Mouse (Mus musculus) spleen, postnatal 10 days (tissue): ENCODE data around the gene P2ry1.
A peak's percentile ranks its signal among the peaks of the same experiment; 100 is the strongest.

Experiments
- DNase-seq, 2 experiments: peaks; one replicate each; pipeline ENCODE4 v3.0.0; 2021 to 2022; ENCODE audit warnings: low spot score in 2 of 2

The P2ry1 gene

DNA sequence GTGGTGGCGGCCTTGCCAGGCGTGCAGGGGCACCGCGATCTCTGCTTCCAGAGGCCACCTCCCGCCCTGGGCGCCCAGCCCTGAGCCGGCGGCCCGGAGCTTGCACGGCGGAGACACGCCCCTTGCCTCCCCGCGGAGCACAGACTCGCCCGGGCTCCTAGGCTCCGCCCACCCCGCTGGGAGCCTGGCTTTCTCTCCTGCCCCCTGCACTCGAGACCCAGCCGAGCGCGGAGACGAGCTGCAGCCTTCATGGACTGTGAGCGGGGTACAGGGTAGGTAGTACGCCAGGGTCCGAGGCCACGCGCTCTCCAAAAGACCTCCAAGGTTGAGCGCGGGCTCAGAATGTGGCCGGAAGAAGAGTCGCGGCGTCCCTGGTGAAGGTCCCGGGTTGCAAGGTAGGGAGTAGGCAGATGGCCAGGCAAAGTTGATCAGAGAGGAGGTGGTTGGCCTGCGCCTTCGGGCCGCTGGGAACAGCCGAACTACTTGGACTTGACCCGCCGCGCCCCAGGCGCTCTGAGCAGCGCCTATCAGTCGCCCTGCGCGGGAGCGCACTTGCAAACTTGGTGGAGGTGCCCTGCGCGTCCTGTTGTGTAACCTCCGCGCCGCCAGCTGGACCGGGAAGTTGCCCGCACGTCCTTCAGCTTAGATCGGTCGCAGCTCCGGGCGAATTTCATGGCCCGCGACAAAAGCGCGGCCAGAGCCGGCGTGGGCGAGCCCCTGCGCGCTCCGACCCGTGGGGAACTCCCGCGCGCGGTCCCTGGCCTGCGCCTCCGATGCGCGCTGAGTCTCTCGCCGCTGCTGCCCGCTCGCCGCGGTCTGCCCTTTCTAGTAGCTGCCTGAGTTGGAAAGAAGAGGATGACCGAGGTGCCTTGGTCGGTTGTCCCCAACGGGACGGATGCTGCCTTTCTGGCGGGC lies at the start of gene P2ry1:
Gene P2ry1, plus strand, starts transcription at position 209 of the 915 bp plus-strand sequence.
- DNase-seq = peak; percentile 84 to 91

DNA sequence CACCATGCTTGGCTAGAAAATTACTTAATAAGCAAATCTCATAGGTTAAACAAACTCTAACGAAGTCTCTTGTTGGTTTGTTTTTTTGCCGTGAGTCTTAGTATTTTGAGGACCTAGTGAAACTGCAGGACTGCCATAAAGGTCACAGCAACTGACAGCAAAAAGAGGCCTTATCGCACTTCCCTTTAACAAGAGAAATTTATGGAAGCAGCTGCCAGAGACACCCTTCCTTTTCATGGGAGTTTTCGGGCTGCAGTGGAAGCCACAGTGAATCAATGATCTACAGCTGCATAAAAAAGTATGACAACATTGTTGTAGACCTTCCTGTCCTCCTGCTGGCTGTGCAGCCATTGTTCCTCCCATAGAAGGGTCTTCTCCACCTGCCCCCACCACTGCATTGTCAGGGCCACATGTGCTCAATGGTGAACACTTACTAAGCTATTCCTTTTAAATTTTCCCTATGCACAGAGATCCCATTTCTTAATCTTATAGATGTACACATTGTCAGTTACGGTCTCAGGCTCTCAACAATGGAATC lies 49.3 kb upstream of the P2ry1 start:
- no peak for DNase-seq

DNA sequence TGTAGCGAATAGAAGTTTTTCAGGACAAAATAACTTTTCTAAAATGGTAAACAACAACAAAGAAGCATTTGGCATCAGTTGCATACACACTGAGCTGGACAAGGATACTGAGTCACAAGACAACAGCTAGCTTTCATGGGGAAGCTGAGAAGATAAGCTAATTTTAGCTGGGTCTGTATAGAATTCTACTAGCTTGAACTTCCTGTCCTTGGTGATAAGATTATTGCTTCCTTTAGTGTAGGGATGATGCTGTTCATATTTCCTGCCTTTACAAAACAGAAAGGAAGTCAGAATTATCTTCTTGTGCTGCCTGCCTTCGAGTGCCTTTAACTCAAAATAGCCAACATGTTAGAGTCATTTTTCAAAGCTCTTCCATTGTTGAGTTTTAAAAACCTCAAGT lies 48.5 kb upstream of the P2ry1 start:
- DNase-seq = no peak

DNA sequence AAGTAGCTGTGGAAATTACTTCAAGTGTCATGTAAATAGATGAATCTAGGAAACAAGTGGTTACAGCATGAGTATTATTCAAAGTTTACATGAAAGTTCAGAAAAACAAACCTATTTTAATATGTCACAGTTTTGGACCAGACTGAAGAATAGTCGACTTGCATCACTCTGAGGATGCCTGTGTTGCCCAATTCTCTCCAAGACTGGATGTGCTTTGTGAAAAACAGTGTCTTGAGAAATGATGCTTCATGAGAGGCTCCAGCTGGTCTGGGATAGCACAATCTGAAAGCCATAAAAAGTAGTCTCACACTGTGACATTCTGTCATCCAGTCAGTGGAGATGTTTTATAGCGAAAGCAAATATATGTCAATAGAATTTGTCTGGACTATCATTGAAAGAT lies 43.8 kb upstream of the P2ry1 start:
- DNase-seq = no peak

DNA sequence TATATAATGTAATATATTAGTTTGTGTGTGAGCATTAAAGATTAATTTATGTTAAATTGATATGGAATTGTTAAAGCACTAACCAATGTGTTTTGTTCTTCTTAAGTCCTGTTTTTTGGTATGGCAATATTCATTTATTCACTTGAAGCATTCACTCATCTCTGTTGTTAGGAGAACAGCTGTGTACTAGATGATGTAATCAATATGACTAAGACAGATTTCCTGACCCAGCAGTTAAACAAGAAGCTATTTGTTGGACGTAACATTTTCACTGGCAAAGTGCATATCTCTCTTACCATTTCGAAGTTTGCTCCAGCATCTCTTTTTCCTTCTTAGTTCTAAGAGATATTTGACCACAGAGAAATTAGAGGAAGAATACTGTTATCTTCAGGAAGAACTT lies 37.5 kb upstream of the P2ry1 start:
- DNase-seq = no peak

DNA sequence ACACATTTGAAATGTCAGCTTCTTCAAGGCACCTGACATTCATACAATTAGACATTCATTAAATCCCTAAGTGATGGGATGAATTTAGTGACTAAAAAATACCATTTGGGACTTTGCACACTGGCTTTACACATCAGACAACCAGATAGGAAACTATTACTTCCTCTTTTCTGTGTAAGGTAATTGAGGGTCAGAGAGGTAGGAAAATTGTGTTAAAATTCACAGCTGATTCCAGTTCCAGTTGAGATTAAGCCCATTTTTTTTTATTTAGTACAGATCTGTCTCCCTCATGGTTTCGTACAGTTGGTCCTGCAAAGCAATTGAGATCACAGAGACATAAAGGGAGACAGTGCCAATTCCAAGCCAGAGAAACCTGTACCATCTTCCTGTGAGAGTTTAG lies 27.7 kb upstream of the P2ry1 start:
- no peak for DNase-seq

DNA sequence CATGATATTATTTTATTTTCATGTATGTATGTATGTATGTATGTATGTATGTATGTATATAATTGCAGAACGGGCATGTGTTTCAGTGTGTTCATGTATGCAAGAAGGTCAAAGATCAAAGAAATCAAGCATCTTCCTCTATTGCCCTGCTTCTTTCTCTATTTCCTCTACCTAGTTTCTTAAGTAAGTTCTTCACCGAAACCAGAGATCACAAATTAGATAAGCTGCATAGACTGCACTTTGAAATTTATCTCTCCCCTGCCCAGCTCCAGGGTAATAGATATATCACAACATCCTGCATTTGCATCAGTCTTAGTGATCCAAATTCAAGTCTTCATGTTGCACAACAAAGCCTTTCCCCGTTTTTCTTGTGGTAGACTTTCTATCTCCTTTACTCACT lies 20.5 kb upstream of the P2ry1 start:
- DNase-seq = no peak

DNA sequence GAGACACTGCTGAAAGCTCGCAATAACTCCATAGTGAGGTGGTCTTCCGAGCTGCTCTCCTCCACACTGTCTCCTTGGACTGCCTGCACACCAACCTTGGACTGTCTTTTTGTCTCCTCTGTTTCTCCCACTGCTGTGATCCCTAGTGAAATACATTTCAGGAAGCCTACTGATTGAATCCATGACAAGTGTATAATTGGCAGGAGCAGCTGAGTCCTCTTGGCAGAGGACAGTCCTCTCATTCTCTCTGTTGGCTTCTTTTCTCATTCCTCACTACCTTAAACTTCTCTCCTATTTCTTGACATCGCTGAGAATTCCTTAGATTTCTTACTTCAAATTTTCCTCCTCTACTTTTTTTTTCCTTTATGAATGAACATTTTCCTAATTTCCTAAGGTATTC lies 4.5 kb upstream of the P2ry1 start:
- no peak for DNase-seq

DNA sequence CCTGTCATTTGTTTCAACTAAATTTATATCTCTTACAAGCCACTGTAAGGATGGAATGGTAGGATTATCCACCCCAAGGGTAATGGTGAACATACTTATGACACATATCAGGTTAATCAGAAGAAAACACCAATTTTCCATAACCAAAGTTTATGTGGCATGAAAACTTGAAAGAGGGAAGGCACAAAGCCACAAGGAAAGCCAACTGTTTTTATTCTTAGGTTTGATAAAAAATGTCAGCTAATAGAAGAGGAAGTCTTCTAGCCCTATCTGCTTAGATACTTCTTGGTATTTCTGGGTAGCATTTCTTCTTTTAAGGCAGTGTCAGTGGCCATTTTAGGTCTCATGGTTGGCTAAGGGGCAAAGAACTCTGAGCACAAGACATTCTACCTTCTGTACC lies 2.9 kb upstream of the P2ry1 start:
- no peak for DNase-seq

DNA sequence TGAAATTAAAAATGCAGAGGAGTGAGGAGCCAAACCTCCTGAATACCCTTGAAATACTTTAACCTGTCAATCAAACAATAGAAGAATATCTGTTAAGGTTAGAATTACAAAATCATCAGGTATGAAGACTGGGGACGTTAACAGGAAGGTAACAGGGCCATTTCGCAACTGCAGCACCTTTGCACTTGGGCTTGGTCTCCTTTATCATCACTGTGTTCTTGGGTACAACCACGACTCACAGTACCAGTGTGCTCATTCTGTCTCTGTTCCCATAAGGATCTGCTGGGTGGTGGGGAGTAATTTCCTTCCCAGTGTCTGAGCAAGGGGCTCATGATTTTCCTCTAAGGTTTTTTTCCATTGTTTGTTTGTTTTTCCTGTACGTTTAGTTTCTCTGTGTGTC lies 1.8 kb upstream of the P2ry1 start:
- DNase-seq = no peak

DNA sequence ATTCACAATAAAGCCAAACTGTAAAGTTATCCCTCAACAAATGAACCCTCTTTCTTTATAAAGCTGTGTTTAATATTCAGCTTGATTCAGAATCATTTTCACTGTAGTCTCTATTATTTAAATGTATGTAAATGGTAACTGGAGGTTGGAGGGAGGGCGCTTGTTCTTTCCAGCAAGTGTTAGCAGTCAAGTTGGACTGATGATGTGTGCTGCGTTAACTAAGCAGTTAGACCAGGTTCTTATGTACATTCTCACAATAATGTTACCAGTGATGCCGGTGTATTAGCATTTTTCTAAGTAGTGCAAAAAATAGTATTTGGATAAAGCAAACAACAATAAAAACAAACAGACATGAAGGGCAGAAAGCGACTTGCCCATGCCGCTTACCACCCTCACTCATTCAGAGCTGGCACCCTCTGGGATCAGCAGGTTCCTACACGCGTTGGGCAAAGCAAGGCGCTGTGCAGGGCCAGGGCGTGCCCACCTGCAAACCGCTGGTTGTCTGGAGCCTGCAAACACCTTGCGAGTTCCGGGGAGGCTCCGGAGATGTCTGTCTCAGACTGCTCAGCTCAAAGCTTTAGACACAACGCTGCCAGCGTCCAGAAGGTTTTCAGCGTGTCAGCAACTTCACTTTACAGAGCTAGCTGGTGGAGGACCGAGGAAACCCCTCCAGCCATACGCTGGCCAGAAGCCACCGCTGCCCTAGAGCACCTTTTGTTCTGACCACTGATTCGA lies 576 bp upstream of the P2ry1 start:
- peak in 1 of 2 experiments; percentile 49 for DNase-seq

DNA sequence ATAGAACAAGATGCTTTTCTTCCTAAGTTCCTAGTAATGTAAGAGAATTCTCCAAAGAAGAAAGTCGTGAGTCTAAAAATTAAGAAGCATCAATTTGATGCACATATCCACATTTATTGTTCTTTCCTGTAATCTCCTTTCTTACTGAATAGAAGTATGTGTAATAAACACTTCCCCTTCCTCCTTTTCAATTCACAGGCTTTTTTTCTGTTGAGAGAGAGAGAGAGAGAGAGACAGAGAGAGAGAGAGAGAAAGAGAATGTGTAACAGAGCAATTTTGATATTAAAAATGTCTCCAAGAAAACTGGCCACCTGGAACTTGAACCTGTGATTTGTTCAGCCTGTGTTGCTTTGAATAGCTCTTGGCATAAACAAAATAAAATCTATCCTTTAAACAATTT lies 2.0 kb downstream of the P2ry1 start:
- no peak for DNase-seq

DNA sequence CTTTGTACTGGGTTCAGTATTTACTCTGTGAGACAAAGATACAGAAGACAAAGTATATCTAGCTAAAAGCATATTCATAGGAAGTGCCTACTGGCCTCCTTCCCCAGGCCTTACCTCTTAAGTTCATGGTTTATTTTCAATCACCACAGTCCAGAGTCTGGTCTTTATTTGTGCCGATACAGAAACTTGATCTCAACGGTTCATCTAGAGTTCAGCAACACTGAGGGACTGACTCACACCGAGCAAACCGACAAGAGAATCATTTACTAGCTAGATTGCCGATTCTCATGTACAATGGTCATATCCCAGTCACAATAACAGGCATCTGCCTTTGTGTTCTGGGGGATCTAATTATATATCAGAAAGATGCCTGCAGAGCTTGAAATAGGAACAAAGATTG lies 9.1 kb downstream of the P2ry1 start:
- no peak for DNase-seq

DNA sequence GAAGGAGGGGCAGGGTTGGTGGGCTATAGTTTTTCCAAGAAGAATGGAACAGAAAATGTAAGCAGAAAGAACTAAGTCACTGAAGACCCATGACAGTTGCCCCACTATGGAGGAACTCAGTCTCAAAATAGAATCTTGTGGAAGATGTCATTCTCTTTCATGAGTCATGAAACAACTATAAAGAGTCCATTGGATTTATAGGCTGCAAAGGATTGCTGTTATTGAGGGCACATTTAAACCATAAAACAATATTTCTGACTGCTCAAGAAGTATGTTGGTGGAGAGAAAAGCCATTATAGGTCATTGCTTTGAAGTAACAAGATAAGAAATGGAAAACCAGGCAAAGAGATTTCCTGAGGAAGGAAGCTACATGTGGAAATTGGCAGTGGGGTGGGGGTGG lies 10.0 kb downstream of the P2ry1 start:
- no peak for DNase-seq

DNA sequence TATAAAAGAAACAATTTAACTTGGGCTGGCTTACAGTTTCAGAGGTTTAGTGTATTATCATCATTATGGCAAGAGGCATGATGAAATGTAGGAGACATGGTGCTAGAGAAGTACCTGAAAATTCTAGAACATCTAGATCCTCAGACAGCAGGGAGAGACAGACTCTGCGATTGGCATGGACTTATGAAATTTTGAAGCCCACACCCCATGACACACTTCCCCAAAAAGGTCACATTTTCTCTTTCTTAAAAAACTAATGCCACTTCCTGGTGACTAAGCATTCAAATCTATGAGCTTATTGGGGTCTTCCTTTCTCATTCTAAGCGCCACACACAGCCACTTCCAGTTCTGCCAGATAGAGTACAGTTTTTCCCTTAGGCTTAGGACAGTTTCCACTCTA lies 14.1 kb downstream of the P2ry1 start:
- no peak for DNase-seq

DNA sequence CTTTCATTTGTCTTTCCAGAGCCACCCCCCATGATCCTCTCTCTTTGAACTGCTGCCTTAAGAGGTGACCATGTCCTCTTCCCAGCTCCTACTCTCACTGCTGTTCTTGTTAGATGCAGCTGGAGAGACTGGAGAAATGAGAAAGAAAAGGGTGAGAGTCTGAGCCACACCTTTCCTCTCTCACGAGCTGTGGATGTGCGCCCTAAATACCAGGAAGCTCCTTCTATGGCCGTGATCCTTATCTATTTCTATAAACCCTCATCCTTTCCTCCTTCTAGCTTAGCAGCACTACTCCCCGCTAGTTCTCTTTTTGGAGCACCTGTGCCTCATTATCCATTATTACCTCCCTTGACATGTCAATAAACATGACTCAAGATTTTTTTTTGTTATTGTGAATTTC lies 29.5 kb downstream of the P2ry1 start:
- DNase-seq = no peak

DNA sequence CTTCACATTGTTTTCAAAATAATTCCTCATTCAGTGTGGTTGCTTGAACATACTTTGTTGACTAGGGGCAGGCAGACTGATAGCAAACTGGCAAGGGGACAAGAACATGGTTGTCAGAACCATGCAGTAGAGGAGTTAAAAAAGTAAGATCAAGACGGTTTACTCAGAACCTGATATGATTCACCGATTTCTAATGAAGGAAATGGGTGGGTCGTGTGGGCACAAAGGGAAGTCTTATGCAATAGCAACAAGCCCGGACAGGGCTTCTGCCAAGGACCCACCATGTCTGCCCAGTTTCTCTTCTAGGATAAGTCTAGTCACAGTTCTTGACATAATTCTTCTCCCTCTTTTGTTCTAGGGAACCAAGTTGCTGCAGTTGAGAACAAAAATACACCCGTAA lies 33.0 kb downstream of the P2ry1 start:
- no peak for DNase-seq

DNA sequence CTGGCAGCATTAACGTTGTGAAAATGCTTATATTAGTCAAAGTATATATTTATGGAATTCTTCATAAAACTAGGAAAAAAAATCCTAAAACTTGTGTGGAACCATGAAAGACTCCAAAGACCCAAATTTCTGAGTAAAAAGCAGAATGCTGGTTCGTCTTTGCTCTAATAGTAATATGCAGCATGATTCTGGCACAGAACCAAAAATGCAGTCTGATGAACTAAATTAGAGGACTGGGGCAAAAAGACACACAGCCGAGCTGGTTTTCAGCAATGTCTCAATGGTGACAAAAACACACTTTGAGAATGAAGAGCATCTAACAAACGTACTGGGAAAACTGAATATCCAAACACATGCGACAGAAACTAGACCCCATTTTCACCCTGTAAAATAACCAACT lies 37.3 kb downstream of the P2ry1 start:
- no peak for DNase-seq

DNA sequence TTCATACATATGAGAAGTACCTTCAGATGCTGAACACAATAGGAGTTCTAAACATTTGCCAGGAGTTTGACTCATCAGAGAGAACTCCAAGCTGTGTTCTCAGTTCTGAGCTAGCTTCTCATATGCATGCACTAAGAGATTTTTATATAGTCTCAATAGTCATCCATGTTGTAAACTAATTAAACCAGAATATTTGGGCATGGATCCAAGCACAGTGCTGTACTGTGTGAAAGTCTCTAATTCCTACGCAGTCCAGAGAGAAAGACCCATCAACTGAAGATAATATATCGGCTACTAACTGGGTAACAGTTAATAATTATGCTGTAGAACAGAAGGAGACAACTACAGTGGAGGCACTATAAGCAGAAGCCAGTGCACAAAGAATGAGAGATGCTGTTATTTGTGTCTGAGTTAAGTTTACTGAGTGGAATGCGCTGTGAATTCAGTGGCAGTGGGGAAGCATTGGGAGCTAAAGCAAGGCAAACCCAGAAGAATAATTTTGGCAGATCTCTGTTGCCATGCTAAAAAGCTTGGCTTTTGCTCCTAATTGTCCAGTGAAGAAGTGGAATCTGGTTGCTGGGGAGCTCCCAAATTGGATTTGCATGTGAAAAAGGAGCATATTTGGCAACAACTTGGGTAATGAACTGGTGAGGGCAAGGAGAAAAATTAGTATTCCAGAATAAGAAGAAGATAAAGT lies 47.5 kb downstream of the P2ry1 start:
- no peak for DNase-seq
